Mouse (Mus musculus) heart, embryonic 10.5 days (tissue): Measurements from ENCODE around the gene H13. TPM values are rescaled to one million over a fixed set of nuclear protein-coding genes. Genes with fewer than 3 reads are reported as not detected.
"Not testable (repeated sequence)": the region's sequence is repeated elsewhere in the genome, so short reads cannot be mapped to it uniquely, and the experiment has no call there.

Experiments used
- DNase-seq: peaks from one replicate; pipeline ENCODE4 v3.0.0-alpha.2; 2017; ENCODE audit warnings: low spot score
- H3K27ac ChIP-seq: fragments of 300-500 bp; sonication (generic); 2 replicates; pipeline ENCODE4 v1.5.1; 2016; ENCODE audit warnings: mild to moderate bottlenecking
- H3K27me3 ChIP-seq: fragments of 300-500 bp; sonication (generic); 2 replicates; pipeline ENCODE4 v1.6.1; 2016; ENCODE audit warnings: mild to moderate bottlenecking; ENCODE audit not compliant: poor library complexity, insufficient read depth, severe bottlenecking
- H3K36me3 ChIP-seq: fragments of 300-500 bp; sonication (generic); 2 replicates; pipeline ENCODE4 v1.6.1; 2016; ENCODE audit warnings: mild to moderate bottlenecking, moderate library complexity
- H3K4me1 ChIP-seq: fragments of 300-500 bp; sonication (generic); 2 replicates; pipeline ENCODE4 v1.6.1; 2016; ENCODE audit warnings: mild to moderate bottlenecking
- H3K4me3 ChIP-seq: fragments of 300-500 bp; sonication (generic); 2 replicates; pipeline ENCODE4 v1.5.1; 2016; ENCODE audit warnings: mild to moderate bottlenecking, moderate library complexity
- H3K9me3 ChIP-seq: fragments of 300-500 bp; sonication (generic); 2 replicates; pipeline ENCODE4 v1.6.1; 2016; ENCODE audit warnings: mild to moderate bottlenecking, moderate library complexity
- WGBS: fragments of 180-500 bp; shearing (Covaris S2); methylation state at CpG from one replicate; pipeline ENCODE4 v1.1.7; 2016; 5-methylcytosine and 5-hydroxymethylcytosine counted together
- polyA plus RNA-seq: library from polyadenylated mRNA; unstranded; fragments of >200 nt; fragmentation: Nextera tagmentation; extraction: Ambion mirVana; gene quantifications from 2 replicates; pipeline ENCODE4 v1.2.1, GENCODE M21; 2016

H13 gene
- polyA plus RNA-seq, 1 experiment from 2014 or later = 103 TPM

DNA sequence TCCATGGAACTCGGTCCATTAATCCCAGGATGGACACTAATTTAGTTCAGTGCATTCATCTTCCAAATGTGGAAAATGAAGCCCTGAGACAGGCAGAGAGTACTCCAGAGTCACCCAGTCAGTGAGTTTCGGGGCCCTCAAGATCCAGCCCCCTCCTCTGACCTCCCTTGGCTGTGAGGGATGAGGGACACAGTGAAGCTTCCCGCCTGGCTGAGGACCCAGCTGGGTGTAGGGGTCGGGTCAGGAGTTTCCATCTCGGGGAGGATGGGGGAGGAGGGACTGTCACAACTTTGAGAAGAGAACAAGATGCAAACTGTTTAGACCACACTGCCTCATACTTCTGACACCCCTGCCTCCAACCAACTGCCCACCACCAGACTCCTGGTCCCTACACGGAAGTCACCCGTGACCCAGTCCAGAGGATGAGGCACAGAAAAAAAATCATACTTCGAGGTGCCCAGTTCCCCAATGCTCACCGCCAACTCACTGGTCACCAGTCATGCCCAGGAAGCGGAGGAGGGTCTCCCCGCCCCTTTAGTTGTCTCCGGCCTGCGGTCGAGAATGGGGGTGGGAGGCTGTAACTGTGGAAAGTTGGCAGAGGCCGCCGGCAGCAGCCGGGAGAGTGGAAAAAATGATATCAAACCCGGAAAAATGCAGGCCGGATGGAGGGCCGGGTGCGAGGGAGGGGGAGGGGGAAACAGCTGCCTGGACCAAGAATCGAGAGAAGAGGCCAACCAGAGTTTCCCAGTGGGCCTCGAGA, 32.8 kb upstream of the H13 start:
- Histone ChIP-seq H3K4me3 (no peak overlapping the region), H3K9me3 (no peaks in the 10 kb centered on the region), H3K36me3 (no peaks in the 10 kb centered on the region), H3K4me1 (peaks cover 70% of the 10 kb centered on the region), H3K27me3 (peaks cover 5% of the 10 kb centered on the region; the same call in 1 of the 2 replicates), H3K27ac (peak overlapping the region; percentile 77)
- peak; percentile 82 for DNase-seq
- WGBS = 49% methylated on average over 23 of the region's 23 CpGs

GRCm38 (mm10) chr2:152637006-152637322, 32.3 kb upstream of the H13 start:
- no peaks in the 10 kb centered on the region for H3K9me3 ChIP-seq
- WGBS = 73% methylated on average over 6 of the region's 6 CpGs
- no peak overlapping the region for H3K4me3 ChIP-seq
- peaks cover 70% of the 10 kb centered on the region for H3K4me1 ChIP-seq
- peaks cover 5% of the 10 kb centered on the region; the same call in 1 of the 2 replicates for H3K27me3 ChIP-seq
- H3K36me3 ChIP-seq = no peaks in the 10 kb centered on the region
- no peak for DNase-seq
- peak overlapping the region; percentile 77; the same call in 1 of the 2 replicates for H3K27ac ChIP-seq

GRCm38 (mm10) chr2:152637381-152637780, 31.9 kb upstream of the H13 start:
- Histone ChIP-seq H3K36me3 (no peaks in the 10 kb centered on the region), H3K27ac (peak overlapping the region; percentile 77), H3K4me3 (no peak overlapping the region), H3K27me3 (peaks cover 5% of the 10 kb centered on the region; the same call in 1 of the 2 replicates), H3K4me1 (peaks cover 67% of the 10 kb centered on the region), H3K9me3 (no peaks in the 10 kb centered on the region)
- no peak for DNase-seq
- 83% methylated on average over 4 of the region's 4 CpGs for WGBS

GRCm38 (mm10) chr2:152638865-152639264, 30.4 kb upstream of the H13 start:
- H3K4me3 ChIP-seq = no peak overlapping the region
- peaks cover 53% of the 10 kb centered on the region for H3K4me1 ChIP-seq
- H3K27me3 ChIP-seq = peaks cover 5% of the 10 kb centered on the region; the same call in 1 of the 2 replicates
- DNase-seq = no peak
- H3K36me3 ChIP-seq = no peaks in the 10 kb centered on the region
- no peaks in the 10 kb centered on the region for H3K9me3 ChIP-seq
- H3K27ac ChIP-seq = peak overlapping the region; percentile 62; the same call in 1 of the 2 replicates
- WGBS = 65% methylated on average over 6 of the region's 6 CpGs

- Histone ChIP-seq H3K4me1 (peaks cover 47% of the 10 kb centered on the region), H3K27ac (peak overlapping the region; percentile 62), H3K4me3 (no peak overlapping the region), H3K36me3 (no peaks in the 10 kb centered on the region), H3K9me3 (no peaks in the 10 kb centered on the region), H3K27me3 (0 out of 2 replicates have a peak, but pooled peaks cover under 1% of the 10 kb centered on the region)
- no peak for DNase-seq
- WGBS = 18% methylated on average over 11 of the region's 11 CpGs
These were observed 29.7 kb upstream of the H13 start for GRCm38 (mm10) chr2:152639406-152640113.

- no peak overlapping the region for H3K4me3 ChIP-seq
- H3K27ac ChIP-seq = peak overlapping the region; percentile 12; the same call in 1 of the 2 replicates
- WGBS = 50% methylated on average over 10 of the region's 10 CpGs
- no peaks in the 10 kb centered on the region for H3K9me3 ChIP-seq
- no peak for DNase-seq
- H3K4me1 ChIP-seq = peaks cover 28% of the 10 kb centered on the region
- H3K27me3 ChIP-seq = no peaks in the 10 kb centered on the region
- no peaks in the 10 kb centered on the region for H3K36me3 ChIP-seq
These were observed 16.2 kb upstream of the H13 start for GRCm38 (mm10) chr2:152652901-152653620.

GRCm38 (mm10) chr2:152653874-152654715, 15.2 kb upstream of the H13 start:
- Histone ChIP-seq H3K9me3 (no peaks in the 10 kb centered on the region), H3K27ac (no peak overlapping the region), H3K4me3 (no peak overlapping the region), H3K36me3 (no peaks in the 10 kb centered on the region), H3K27me3 (no peaks in the 10 kb centered on the region), H3K4me1 (peaks cover 28% of the 10 kb centered on the region)
- DNase-seq = no peak
- WGBS = 33% methylated on average over 14 of the region's 14 CpGs

- no peaks in the 10 kb centered on the region for H3K27me3 ChIP-seq
- H3K27ac ChIP-seq = no peak overlapping the region
- WGBS = 57% methylated on average over 10 of the region's 10 CpGs
- no peak for DNase-seq
- H3K9me3 ChIP-seq = no peaks in the 10 kb centered on the region
- H3K4me3 ChIP-seq = no peak overlapping the region
- peaks cover 24% of the 10 kb centered on the region for H3K4me1 ChIP-seq
- no peaks in the 10 kb centered on the region for H3K36me3 ChIP-seq
These were observed 11.9 kb upstream of the H13 start for GRCm38 (mm10) chr2:152657398-152657797.

DNA sequence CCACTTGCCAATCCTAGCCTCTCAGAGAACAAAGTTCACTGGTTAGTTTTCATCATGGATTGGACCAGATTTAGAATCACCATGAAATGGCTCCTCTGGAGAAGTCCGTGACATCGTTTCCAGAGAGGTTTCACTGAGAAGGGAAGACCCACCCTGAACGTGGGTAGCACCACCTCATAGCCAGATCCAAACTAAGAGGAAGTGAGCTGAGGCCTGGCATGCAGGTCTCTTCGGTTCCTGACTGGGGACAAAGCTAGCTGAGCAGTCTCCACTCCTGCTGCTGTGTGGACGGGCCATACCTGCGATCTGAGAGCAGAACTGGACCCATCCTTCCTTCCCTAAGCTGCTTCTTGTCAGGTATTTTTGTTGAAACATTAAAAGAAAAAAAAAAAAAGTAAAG, 8.1 kb upstream of the H13 start:
- no peak overlapping the region for H3K4me3 ChIP-seq
- H3K9me3 ChIP-seq = no peaks in the 10 kb centered on the region
- WGBS = 75% methylated on average over 6 of the region's 6 CpGs

GRCm38 (mm10) chr2:152666191-152666590, 3.1 kb upstream of the H13 start:
- H3K36me3 ChIP-seq, H3K4me3 ChIP-seq, H3K27ac ChIP-seq, H3K27me3 ChIP-seq, DNase-seq, H3K9me3 ChIP-seq: not testable (repeated sequence)
- peaks cover 12% of the 10 kb centered on the region for H3K4me1 ChIP-seq
- WGBS = 72% methylated on average over 3 of the region's 3 CpGs

More for the DNA sequence above, 8.1 kb upstream of the H13 start:
- no peak overlapping the region for H3K27ac ChIP-seq
- DNase-seq = no peak
- H3K27me3 ChIP-seq = no peaks in the 10 kb centered on the region
- H3K36me3 ChIP-seq = no peaks in the 10 kb centered on the region
- H3K4me1 ChIP-seq = no peaks in the 10 kb centered on the region

GRCm38 (mm10) chr2:152669639-152670484, 601 bp downstream of the H13 start:
- H3K36me3 ChIP-seq = peaks cover 21% of the 10 kb centered on the region
- H3K9me3 ChIP-seq = no peaks in the 10 kb centered on the region
- 1% methylated on average over 46 of the region's 46 CpGs for WGBS
- no peaks in the 10 kb centered on the region; the same call in 1 of the 2 replicates for H3K27me3 ChIP-seq
- peaks cover 39% of the 10 kb centered on the region for H3K4me1 ChIP-seq
- peak overlapping the region; percentile 99 for H3K4me3 ChIP-seq
- peak overlapping the region; percentile 96 for H3K27ac ChIP-seq
- DNase-seq = peak; percentile 84
